Mouse (Mus musculus) cerebellum, adult 9-11 months (tissue): ENCODE measurements around the gene Aco1.
A peak's percentile ranks its signal among the peaks of the same experiment; 100 is the strongest.

Source experiments
- DNase-seq: peaks from one replicate; pipeline ENCODE4 v3.0.0; 2022

Aco1 gene

GRCm38 (mm10) chr4:40220437-40220836, 77.6 kb downstream of the Aco1 start:
- no peak for DNase-seq

GRCm38 (mm10) chr4:40221004-40221760, 78.3 kb downstream of the Aco1 start:
- no peak for DNase-seq

GRCm38 (mm10) chr4:40221876-40222585, 79.2 kb downstream of the Aco1 start:
- DNase-seq: no peak

DNA sequence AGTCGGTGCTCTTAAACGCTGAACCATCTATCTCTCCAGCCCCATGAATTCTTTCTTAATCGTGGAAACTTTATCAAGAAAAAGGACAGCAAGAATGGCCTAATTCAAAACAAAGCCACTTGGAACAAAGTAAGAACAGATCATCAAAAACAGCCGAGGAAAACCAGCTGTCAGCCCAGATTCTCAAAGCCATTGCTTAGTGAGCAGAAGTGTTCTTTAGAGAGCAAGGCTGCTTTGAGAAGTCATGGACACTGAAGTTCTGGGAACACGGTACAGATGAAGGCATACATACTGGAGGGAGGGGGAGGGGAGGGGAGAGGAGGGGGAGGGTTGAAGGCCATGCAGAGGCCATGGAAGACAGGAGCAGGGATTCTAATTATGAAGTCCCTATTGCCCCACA, 83.2 kb downstream of the Aco1 start:
- DNase-seq: no peak

GRCm38 (mm10) chr4:40227131-40227530, 84.2 kb downstream of the Aco1 start:
- DNase-seq: no peak

DNA sequence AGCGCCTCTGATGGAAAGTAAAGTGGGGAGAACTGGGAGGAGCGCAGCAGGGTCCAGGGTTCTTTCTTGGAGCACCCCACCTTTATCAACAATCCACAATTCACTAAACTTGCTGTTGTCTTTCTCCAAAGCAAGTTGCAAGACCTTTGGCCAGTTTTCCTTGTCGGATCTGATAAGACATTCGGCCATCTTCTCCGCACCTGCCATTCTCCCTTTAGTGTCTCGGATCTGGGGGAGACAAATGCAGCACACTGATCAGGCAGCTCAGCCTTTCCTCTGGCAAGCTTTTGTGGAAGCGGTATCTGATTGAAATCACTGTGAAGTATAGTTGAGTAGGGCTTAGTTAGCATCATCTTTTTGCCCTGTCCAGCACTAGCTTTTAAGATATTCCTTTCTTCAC, 85.0 kb downstream of the Aco1 start:
- DNase-seq: no peak

DNA sequence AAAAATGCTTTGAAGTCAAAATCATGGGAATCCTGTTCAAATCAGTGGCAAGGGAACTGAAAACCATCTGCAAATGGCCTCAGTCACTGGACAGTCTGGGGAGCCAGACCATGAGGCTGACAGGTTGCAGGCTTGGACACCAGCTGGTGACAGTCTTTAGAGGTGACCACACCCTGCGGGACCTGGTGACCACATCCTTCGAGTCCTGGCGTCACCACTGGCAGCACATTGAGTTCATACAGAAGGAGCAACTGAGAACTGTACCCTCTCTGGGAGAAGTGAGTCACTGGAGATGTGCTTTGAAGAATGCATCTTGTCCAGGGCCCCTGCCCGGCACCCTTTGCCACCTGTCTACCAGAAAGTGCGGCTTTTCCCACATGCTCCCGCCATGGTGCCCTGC, 86.8 kb downstream of the Aco1 start:
- DNase-seq: no peak

DNA sequence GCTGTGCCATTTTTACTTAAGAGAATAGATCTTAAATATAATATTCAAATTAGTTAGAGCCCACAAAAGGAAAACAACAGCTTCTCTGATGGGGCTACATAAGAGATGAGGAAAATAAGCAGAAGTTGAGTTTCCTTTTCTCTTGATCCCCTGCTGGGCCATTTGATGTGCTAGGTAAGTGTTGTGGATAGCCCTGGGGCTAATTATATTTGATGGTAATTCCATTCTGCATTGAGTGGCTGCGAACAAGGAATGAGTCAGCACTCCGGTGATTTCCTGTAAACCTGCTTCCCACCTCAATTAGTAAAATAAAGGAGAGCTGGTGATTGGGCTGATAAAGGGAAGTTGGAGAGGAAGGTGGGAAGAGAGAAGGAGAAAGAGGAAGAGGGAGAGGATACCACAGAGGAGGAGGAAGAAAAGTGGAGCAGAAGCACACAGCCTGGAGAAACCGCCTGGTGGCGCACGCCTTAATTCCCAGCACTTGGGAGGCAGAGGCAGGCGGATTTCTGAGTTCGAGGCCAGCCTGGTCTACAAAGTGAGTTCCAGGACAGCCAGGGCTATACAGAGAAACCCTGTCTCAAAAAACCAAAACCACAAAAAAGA, 90.3 kb downstream of the Aco1 start:
- no peak for DNase-seq

GRCm38 (mm10) chr4:40234256-40234655, 91.4 kb downstream of the Aco1 start:
- no peak for DNase-seq

DNA sequence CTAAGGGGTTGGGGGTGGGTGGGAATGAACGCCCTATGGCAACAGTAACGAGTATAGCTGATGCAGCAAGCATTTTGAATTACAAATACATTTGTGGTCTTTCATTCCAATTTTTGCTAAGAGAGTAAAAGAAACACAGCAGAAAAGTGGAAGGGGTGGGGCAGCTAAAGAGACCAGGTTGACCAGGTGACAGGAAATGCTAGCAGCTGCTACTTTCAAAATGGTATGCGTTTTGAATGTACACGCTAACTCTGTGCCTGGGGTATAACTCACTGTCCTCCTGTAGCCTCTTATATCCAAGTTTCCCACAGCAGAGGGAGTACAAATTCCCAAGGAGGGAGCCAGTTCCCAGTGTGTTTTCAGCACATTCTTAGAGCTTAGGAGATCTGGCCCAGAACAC, 93.9 kb downstream of the Aco1 start:
- no peak for DNase-seq

GRCm38 (mm10) chr4:40238483-40239408, 95.9 kb downstream of the Aco1 start:
- DNase-seq: peak; percentile 21

GRCm38 (mm10) chr4:40239409-40240271, 96.8 kb downstream of the Aco1 start, which contains the start of gene Ddx58:
Gene Ddx58, minus strand, starts transcription at chr4:40239828.
- peak; percentile 10 for DNase-seq

- no peak for DNase-seq
These were observed 97.4 kb downstream of the Aco1 start for GRCm38 (mm10) chr4:40240272-40240744.

DNA sequence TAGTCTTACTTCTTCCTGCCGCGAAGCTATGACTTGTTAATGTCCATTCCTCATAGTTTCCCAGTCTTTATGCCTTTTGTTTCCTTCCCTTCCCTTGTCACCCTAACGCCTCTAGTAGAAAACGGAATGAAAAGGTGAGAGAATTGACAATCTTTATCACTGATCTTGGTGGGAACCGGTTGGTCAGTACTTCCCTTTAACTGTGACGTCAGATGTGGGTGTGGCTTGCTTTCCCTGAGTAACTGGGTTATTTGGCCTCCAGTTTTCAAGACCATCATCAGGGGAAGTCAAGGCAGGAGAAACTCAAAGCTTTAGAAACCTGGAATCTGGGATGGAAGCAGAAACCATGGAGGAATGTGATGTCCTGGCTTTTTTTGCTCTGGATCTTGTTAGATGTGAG, 99.0 kb downstream of the Aco1 start:
- DNase-seq: no peak

DNA sequence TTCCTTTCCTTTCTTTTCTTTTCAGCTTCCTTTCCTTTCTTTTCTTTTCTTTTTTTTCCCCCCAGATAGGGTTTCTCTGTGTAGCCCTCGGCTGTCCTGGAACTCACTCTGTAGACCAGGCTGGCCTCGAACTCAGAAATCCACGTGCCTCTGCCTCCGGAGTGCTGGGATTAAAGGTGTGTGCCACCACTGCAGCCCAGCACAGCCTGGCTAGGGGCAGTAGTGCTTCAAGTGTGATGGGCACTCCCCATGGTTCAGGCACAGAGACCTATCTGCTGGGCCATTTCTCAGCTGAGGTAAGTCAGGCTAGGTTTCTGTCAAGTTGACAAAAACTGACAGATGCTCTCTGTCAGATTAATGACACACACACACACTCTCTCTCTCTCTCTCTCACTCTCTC, 100.1 kb downstream of the Aco1 start:
- DNase-seq: no peak

DNA sequence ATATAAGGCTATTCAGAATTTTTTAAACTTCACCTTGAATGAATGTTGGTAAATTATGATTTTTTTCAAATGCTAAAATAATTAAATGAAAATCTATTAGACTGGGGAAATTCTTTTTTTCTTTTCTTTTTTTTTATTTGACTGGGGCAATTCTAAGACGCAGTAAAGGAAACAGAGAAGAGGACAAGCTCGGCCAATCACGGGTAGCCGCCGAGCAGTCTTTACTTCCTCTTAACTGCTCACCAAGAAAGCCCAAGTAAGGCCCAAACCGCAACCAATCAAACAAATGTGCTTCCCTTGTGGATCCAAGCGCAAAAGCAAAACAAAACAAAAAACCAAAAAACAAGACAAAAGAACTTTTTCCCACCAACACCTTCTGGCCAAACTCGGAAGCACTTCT, 101.2 kb downstream of the Aco1 start:
- no peak for DNase-seq
